Mouse (Mus musculus) kidney, adult 2 months (tissue): ENCODE data around the gene Zfp809.

Experiments used
- CTCF ChIP-seq: fragments of 200-500 bp; conservative IDR thresholded peaks from 2 replicates; pipeline ENCODE4 v1.5.1; 2011; ENCODE audit warnings: low read depth, mild to moderate bottlenecking, control low read depth, low read length, moderate library complexity, mixed read lengths; ENCODE audit not compliant: insufficient read depth, insufficient read length
- POLR2A ChIP-seq: fragments of 200-500 bp; IDR thresholded peaks from one replicate; pipeline ENCODE4 v1.6.1; 2011; ENCODE audit warnings: low read depth, low read length, control low read depth

DNA sequence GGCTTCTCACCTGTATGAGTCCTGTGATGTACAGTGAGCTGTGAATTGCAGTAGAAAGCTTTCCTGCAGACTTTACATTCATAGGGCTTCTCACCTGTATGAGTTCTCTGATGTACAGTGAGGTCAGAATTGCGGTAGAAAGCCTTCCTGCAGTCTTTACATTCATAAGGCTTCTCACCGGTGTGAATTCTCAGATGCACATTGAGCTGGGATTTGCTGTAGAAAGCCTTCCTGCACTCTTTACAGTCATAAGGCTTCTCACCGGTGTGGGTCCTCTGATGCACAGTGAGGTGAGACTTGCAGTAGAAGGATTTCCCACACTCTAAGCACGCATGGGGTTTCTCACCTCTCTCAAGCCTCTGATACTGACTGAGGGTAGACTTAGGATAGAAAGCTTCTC lies 53.2 kb downstream of the Zfp809 start:
- no peak for TF ChIP-seq POLR2A
- TF ChIP-seq CTCF = no peak
